Mouse (Mus musculus) heart, postnatal 0 days (tissue): ENCODE measurements around the gene Sirpa.

ENCODE experiments used
- CTCF ChIP-seq: IDR thresholded peaks from 2 replicates; pipeline ENCODE4 v1.5.1; 2016; ENCODE audit warnings: antibody characterized with exemption, control low read depth, low read depth
- EP300 ChIP-seq: IDR thresholded peaks from 2 replicates; pipeline ENCODE4 v1.6.1; 2016; ENCODE audit warnings: antibody characterized with exemption, low read depth

DNA sequence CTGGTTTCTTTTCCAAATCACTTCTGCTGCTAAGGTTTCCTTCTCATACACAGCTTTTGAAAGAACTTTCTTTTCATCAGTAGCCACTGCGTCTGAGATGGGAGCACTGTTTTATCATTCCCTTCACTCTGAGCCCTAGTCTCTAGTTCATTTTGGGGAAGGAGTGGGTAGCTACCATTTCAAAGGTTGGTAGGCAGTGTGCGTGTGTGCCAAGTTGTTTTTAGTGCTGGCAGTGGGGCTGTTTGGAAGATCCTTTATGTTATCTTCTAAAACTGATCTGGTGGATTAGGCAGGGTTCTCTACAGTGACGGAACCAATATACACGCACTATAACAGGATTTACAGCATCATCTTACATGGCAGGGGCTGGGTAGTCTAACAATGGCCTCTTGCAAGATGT is 62.4 kb downstream of the Sirpa start:
- no peak for TF ChIP-seq EP300
- TF ChIP-seq CTCF: no peak
